Mouse (Mus musculus) forebrain, embryonic 15.5 days (tissue): Measurements from ENCODE around the gene Odf3l2. TPM values are rescaled to one million over a fixed set of nuclear protein-coding genes. Genes with fewer than 3 reads are reported as not detected.

Source experiments
- ATAC-seq: fragments of 200-750 bp; cut with Nextera tagmentation; replicated peaks from 2 replicates; pipeline ENCODE4 v1.8.0; 2017; ENCODE audit warnings: mild to moderate bottlenecking, moderate TSS enrichment, moderate library complexity
- H3K27ac ChIP-seq: fragments of 300-500 bp; sonication (generic); replicated peaks from 2 replicates; pipeline ENCODE4 v1.5.1; 2015; ENCODE audit warnings: mild to moderate bottlenecking, inconsistent platforms
- H3K27me3 ChIP-seq: fragments of 300-500 bp; sonication (generic); 2 replicates; pipeline ENCODE4 v1.6.1; 2015; ENCODE audit warnings: inconsistent platforms
- H3K36me3 ChIP-seq: fragments of 300-500 bp; sonication (generic); 2 replicates; pipeline ENCODE4 v1.6.1; 2015; ENCODE audit warnings: mild to moderate bottlenecking, inconsistent platforms
- H3K4me1 ChIP-seq: fragments of 300-500 bp; sonication (generic); 2 replicates; pipeline ENCODE4 v1.6.1; 2015; ENCODE audit warnings: inconsistent platforms
- H3K4me2 ChIP-seq: fragments of 300-500 bp; sonication (generic); replicated peaks from 2 replicates; pipeline ENCODE4 v1.6.1; 2015; ENCODE audit warnings: mild to moderate bottlenecking, inconsistent platforms
- H3K4me3 ChIP-seq: fragments of 300-500 bp; sonication (generic); 2 replicates; pipeline ENCODE4 v1.5.1; 2015; ENCODE audit warnings: mild to moderate bottlenecking, inconsistent platforms
- H3K9ac ChIP-seq: fragments of 300-500 bp; sonication (generic); replicated peaks from 2 replicates; pipeline ENCODE4 v1.6.1; 2015; ENCODE audit warnings: mild to moderate bottlenecking, inconsistent platforms
- H3K9me3 ChIP-seq: fragments of 300-500 bp; sonication (generic); 2 replicates; pipeline ENCODE4 v1.6.1; 2016; ENCODE audit warnings: inconsistent platforms
- WGBS: fragments of 180-500 bp; shearing (Covaris S2); methylation state at CpG from one replicate; pipeline ENCODE4 v1.1.7; 2015; ENCODE audit warnings: mixed read lengths; 5-methylcytosine and 5-hydroxymethylcytosine counted together
- polyA plus RNA-seq: library from polyadenylated mRNA; unstranded; fragments of >200 nt; fragmentation: Nextera tagmentation; extraction: Ambion mirVana; gene quantifications from 2 replicates; pipeline ENCODE4 v1.2.1, GENCODE M21; 2015

Gene Odf3l2
- polyA plus RNA-seq, 1 experiment from 2014 or later = 0.32 TPM

GRCm38 (mm10) chr10:79682916-79683582, 37.5 kb upstream of the Odf3l2 start:
- Histone ChIP-seq H3K9ac (peak overlapping the region; percentile 71), H3K9me3 (no peaks in the 10 kb centered on the region), H3K36me3 (peaks cover 39% of the 10 kb centered on the region), H3K4me3 (peak overlapping the region; percentile 87), H3K27ac (peak overlapping the region; percentile 95), H3K4me1 (peaks cover 25% of the 10 kb centered on the region), H3K4me2 (peak overlapping the region; percentile 96), H3K27me3 (no peaks in the 10 kb centered on the region)
- WGBS = 3% methylated on average over 10 of the region's 10 CpGs
- no peak for ATAC-seq

- peak overlapping the region; percentile 96 for H3K4me2 ChIP-seq
- peaks cover 25% of the 10 kb centered on the region for H3K4me1 ChIP-seq
- peaks cover 34% of the 10 kb centered on the region for H3K36me3 ChIP-seq
- under 1% methylated on average over 10 of the region's 10 CpGs for WGBS
- no peaks in the 10 kb centered on the region for H3K9me3 ChIP-seq
- no peak; the same call in 1 of the 2 replicates for ATAC-seq
- peak overlapping the region; percentile 95 for H3K27ac ChIP-seq
- peak overlapping the region; percentile 71 for H3K9ac ChIP-seq
- no peaks in the 10 kb centered on the region for H3K27me3 ChIP-seq
- peak overlapping the region; percentile 87 for H3K4me3 ChIP-seq
These were observed 37.0 kb upstream of the Odf3l2 start for GRCm38 (mm10) chr10:79682551-79682915.

GRCm38 (mm10) chr10:79681591-79682245, 36.2 kb upstream of the Odf3l2 start, which contains the start of gene Cdc34:
Gene Cdc34 (plus strand): TSS chr10:79682195.
- Histone ChIP-seq H3K4me2 (peak within 1 kb of the TSS; percentile 96), H3K4me1 (peaks cover 25% of the 10 kb centered on the region), H3K27me3 (no peaks in the 10 kb centered on the region), H3K4me3 (peak within 1 kb of the TSS; percentile 87), H3K9ac (peak within 1 kb of the TSS; percentile 71), H3K36me3 (peaks cover 26% of the 10 kb centered on the region), H3K9me3 (no peaks in the 10 kb centered on the region), H3K27ac (peak within 1 kb of the TSS; percentile 95)
- peak; percentile 96 for ATAC-seq
- under 1% methylated on average over 63 of the region's 84 CpGs for WGBS

GRCm38 (mm10) chr10:79680606-79681495, 35.3 kb upstream of the Odf3l2 start:
- ATAC-seq = peak; percentile 21
- no peaks in the 10 kb centered on the region for H3K27me3 ChIP-seq
- peak overlapping the region; percentile 96 for H3K4me2 ChIP-seq
- H3K36me3 ChIP-seq = peaks cover 18% of the 10 kb centered on the region
- peak overlapping the region; percentile 54 for H3K9ac ChIP-seq
- H3K4me3 ChIP-seq = peak overlapping the region; percentile 87
- H3K27ac ChIP-seq = peak overlapping the region; percentile 95
- H3K9me3 ChIP-seq = no peaks in the 10 kb centered on the region
- peaks cover 25% of the 10 kb centered on the region for H3K4me1 ChIP-seq
- 39% methylated on average over 11 of the region's 11 CpGs for WGBS

- no peak overlapping the region for H3K27ac ChIP-seq
- ATAC-seq = no peak
- 60% methylated on average over 44 of the region's 44 CpGs for WGBS
- H3K4me3 ChIP-seq = no peak overlapping the region
- H3K27me3 ChIP-seq = no peaks in the 10 kb centered on the region
- no peaks in the 10 kb centered on the region for H3K9me3 ChIP-seq
- no peak overlapping the region for H3K4me2 ChIP-seq
- no peak overlapping the region for H3K9ac ChIP-seq
- H3K4me1 ChIP-seq = peaks cover 8% of the 10 kb centered on the region
- H3K36me3 ChIP-seq = no peaks in the 10 kb centered on the region
These were observed 30.0 kb upstream of the Odf3l2 start for GRCm38 (mm10) chr10:79675346-79676035.

GRCm38 (mm10) chr10:79673054-79673453, 27.5 kb upstream of the Odf3l2 start:
- Histone ChIP-seq H3K27me3 (no peaks in the 10 kb centered on the region), H3K9me3 (no peaks in the 10 kb centered on the region), H3K4me3 (no peak overlapping the region), H3K4me2 (no peak overlapping the region), H3K9ac (no peak overlapping the region), H3K27ac (no peak overlapping the region), H3K36me3 (no peaks in the 10 kb centered on the region), H3K4me1 (peaks cover 19% of the 10 kb centered on the region)
- ATAC-seq = no peak
- WGBS = 94% methylated on average over 3 of the region's 3 CpGs

GRCm38 (mm10) chr10:79672088-79672455, 26.5 kb upstream of the Odf3l2 start:
- WGBS = 66% methylated on average over 3 of the region's 3 CpGs
- H3K4me2 ChIP-seq = no peak overlapping the region
- no peaks in the 10 kb centered on the region for H3K27me3 ChIP-seq
- no peak overlapping the region for H3K9ac ChIP-seq
- H3K36me3 ChIP-seq = no peaks in the 10 kb centered on the region
- peaks cover 21% of the 10 kb centered on the region for H3K4me1 ChIP-seq
- ATAC-seq = no peak
- H3K4me3 ChIP-seq = no peak overlapping the region
- H3K9me3 ChIP-seq = no peaks in the 10 kb centered on the region
- no peak overlapping the region for H3K27ac ChIP-seq

GRCm38 (mm10) chr10:79671396-79672087, 26.0 kb upstream of the Odf3l2 start:
- ATAC-seq = no peak
- peaks cover 21% of the 10 kb centered on the region for H3K4me1 ChIP-seq
- no peaks in the 10 kb centered on the region for H3K36me3 ChIP-seq
- no peak overlapping the region for H3K4me3 ChIP-seq
- H3K9ac ChIP-seq = no peak overlapping the region
- no peaks in the 10 kb centered on the region for H3K9me3 ChIP-seq
- 77% methylated on average over 6 of the region's 6 CpGs for WGBS
- no peak overlapping the region for H3K27ac ChIP-seq
- no peaks in the 10 kb centered on the region for H3K27me3 ChIP-seq
- H3K4me2 ChIP-seq = no peak overlapping the region

GRCm38 (mm10) chr10:79670071-79670888, 24.7 kb upstream of the Odf3l2 start:
- Histone ChIP-seq H3K27ac (peak overlapping the region; percentile 94), H3K4me2 (peak overlapping the region; percentile 79), H3K9ac (peak overlapping the region; percentile 91), H3K4me3 (peak overlapping the region; percentile 92), H3K4me1 (peaks cover 21% of the 10 kb centered on the region), H3K27me3 (no peaks in the 10 kb centered on the region), H3K36me3 (no peaks in the 10 kb centered on the region), H3K9me3 (no peaks in the 10 kb centered on the region)
- peak; percentile 32 for ATAC-seq
- WGBS = 33% methylated on average over 15 of the region's 15 CpGs

GRCm38 (mm10) chr10:79669576-79670057, 24.1 kb upstream of the Odf3l2 start:
- Histone ChIP-seq H3K9ac (peak overlapping the region; percentile 91), H3K9me3 (no peaks in the 10 kb centered on the region), H3K4me2 (peak overlapping the region; percentile 79), H3K4me1 (peaks cover 21% of the 10 kb centered on the region), H3K27me3 (no peaks in the 10 kb centered on the region), H3K27ac (peak overlapping the region; percentile 94), H3K4me3 (peak overlapping the region; percentile 92), H3K36me3 (no peaks in the 10 kb centered on the region)
- under 1% methylated on average over 47 of the region's 47 CpGs for WGBS
- ATAC-seq = peak; percentile 66
